8 mouse cellular contexts compared by ENCODE assay signal in genomic region chr4:141267837-141268236, GRCm38 (mm10). TPM values are rescaled to one million over a fixed set of nuclear protein-coding genes. Genes with fewer than 3 reads are reported as not detected.
DNase-seq lines count a peak whose midpoint lies in the region; ATAC-seq and TF ChIP-seq lines count a peak whose summit lies in the region.

No protein-coding gene starts in this region.

- no peak overlapping the region for H3K4me3 ChIP-seq in neural tube, embryonic 15.5 days (replicated peaks)
- H3K4me3 ChIP-seq in kidney, embryonic 15.5 days (replicated peaks), result no peak overlapping the region
- H3K4me3 ChIP-seq in lung, postnatal 0 days (ENCODE audit: low read depth, low read length), result no peak overlapping the region

- 49% methylated on average over 9 of the region's 9 CpGs for WGBS in neural tube, embryonic 15.5 days
- WGBS in kidney, embryonic 15.5 days, result 48% methylated on average over 9 of the region's 9 CpGs
- 33% methylated on average over 9 of the region's 9 CpGs for WGBS in lung, postnatal 0 days

- peak; percentile 92 for TF ChIP-seq CTCF in lung, postnatal 0 days (IDR thresholded peaks at IDR 0.05)

- no peaks in the 10 kb centered on the region for H3K4me1 ChIP-seq in neural tube, embryonic 15.5 days
- peaks cover 11% of the 10 kb centered on the region for H3K4me1 ChIP-seq in kidney, embryonic 15.5 days
- H3K4me1 ChIP-seq in lung, postnatal 0 days (ENCODE audit: insufficient read depth, low read depth, low read length), result peaks cover 3% of the 10 kb centered on the region; the same call in 1 of the 2 replicates

- no peaks in the 10 kb centered on the region for H3K9me3 ChIP-seq in neural tube, embryonic 15.5 days (replicated peaks)
- H3K9me3 ChIP-seq in kidney, embryonic 15.5 days (replicated peaks), result no peaks in the 10 kb centered on the region
- no peaks in the 10 kb centered on the region for H3K9me3 ChIP-seq in lung, postnatal 0 days (ENCODE audit: low read length)

- H3K27me3 ChIP-seq in neural tube, embryonic 15.5 days (replicated peaks), result peaks cover 7% of the 10 kb centered on the region
- no peaks in the 10 kb centered on the region for H3K27me3 ChIP-seq in kidney, embryonic 15.5 days
- H3K27me3 ChIP-seq in lung, postnatal 0 days (replicated peaks; ENCODE audit: insufficient read depth, low read length), result no peaks in the 10 kb centered on the region

- no peak overlapping the region for H3K9ac ChIP-seq in neural tube, embryonic 15.5 days (replicated peaks)
- H3K9ac ChIP-seq in kidney, embryonic 15.5 days, result no peak overlapping the region
- H3K9ac ChIP-seq in lung, postnatal 0 days (replicated peaks; ENCODE audit: low read depth), result no peak overlapping the region

- DNase-seq in cerebellum, postnatal 10 days, result peak; percentile 75 to 83
- DNase-seq in cerebellum, adult 9-11 months, result no peak
- peak; percentile 67 for DNase-seq in neural tube, embryonic 10.5 days (ENCODE audit: extremely low spot score, low spot score)
- DNase-seq in cerebellum, postnatal 36 days, result peak; percentile 42 to 57
- DNase-seq in lung, postnatal 0 days (ENCODE audit: low spot score), result peak; percentile 71
- peak; percentile 57 for DNase-seq in thymus, postnatal 0 days (ENCODE audit: low spot score)

- no peak overlapping the region for H3K27ac ChIP-seq in neural tube, embryonic 15.5 days (replicated peaks)
- no peak overlapping the region for H3K27ac ChIP-seq in kidney, embryonic 15.5 days
- H3K27ac ChIP-seq in lung, postnatal 0 days (ENCODE audit: low read length), result no peak overlapping the region

- no peak for ATAC-seq in neural tube, embryonic 15.5 days (ENCODE audit: low FRiP score)
- ATAC-seq in kidney, embryonic 15.5 days (replicated peaks; ENCODE audit: low FRiP score), result 0 out of 2 replicates have a peak, but pooled peaks have one; percentile 19
- ATAC-seq in lung, postnatal 0 days, result no peak

- no peaks in the 10 kb centered on the region for H3K36me3 ChIP-seq in neural tube, embryonic 15.5 days
- no peaks in the 10 kb centered on the region for H3K36me3 ChIP-seq in kidney, embryonic 15.5 days
- no peaks in the 10 kb centered on the region for H3K36me3 ChIP-seq in lung, postnatal 0 days (ENCODE audit: insufficient read depth, low read length)

- no peak for TF ChIP-seq EP300 in lung, postnatal 0 days (IDR thresholded peaks at IDR 0.05)

- H3K4me2 ChIP-seq in neural tube, embryonic 15.5 days, result no peak overlapping the region
- no peak overlapping the region for H3K4me2 ChIP-seq in kidney, embryonic 15.5 days
- H3K4me2 ChIP-seq in lung, postnatal 0 days (replicated peaks; ENCODE audit: low read depth, low read length), result no peak overlapping the region

RNA-seq across cellular contexts. Expression of gene Arhgef19, which starts 28.5 kb away (rescaled TPM):
- polyA plus RNA-seq in neural tube, embryonic 15.5 days (2015; fragmentation: Nextera tagmentation; extraction: Ambion mirVana), result 1.3 and 3.8 TPM in 2 replicates
- 7.4 and 9.6 TPM in 2 replicates for polyA plus RNA-seq in kidney, embryonic 15.5 days (2015; fragmentation: Nextera tagmentation; extraction: Ambion mirVana)
- polyA plus RNA-seq in lung, postnatal 0 days (2015; fragmentation: Nextera tagmentation; extraction: Ambion mirVana), result 2.9 and 3.8 TPM in 2 replicates
- 0.29 and 0.39 TPM in 2 replicates for polyA plus RNA-seq in thymus, postnatal 0 days (2015; fragmentation: Nextera tagmentation; extraction: Ambion mirVana)

RNA-seq across cellular contexts. Expression of gene Epha2, which starts 33.2 kb away (rescaled TPM):
- 0.87 and 1.9 TPM in 2 replicates for polyA plus RNA-seq in neural tube, embryonic 15.5 days (2015; fragmentation: Nextera tagmentation; extraction: Ambion mirVana)
- polyA plus RNA-seq in kidney, embryonic 15.5 days (2015; fragmentation: Nextera tagmentation; extraction: Ambion mirVana), result 6.8 and 7.1 TPM in 2 replicates
- polyA plus RNA-seq in lung, postnatal 0 days (2015; fragmentation: Nextera tagmentation; extraction: Ambion mirVana), result 9.7 and 10.3 TPM in 2 replicates
- polyA plus RNA-seq in thymus, postnatal 0 days (2015; fragmentation: Nextera tagmentation; extraction: Ambion mirVana), result 0.55 and 0.58 TPM in 2 replicates

RNA-seq across cellular contexts. Expression of gene Rsg1, which starts 54.1 kb away (rescaled TPM):
- polyA plus RNA-seq in neural tube, embryonic 15.5 days (2015; fragmentation: Nextera tagmentation; extraction: Ambion mirVana), result 8.9 and 9.0 TPM in 2 replicates
- 5.9 and 6.8 TPM in 2 replicates for polyA plus RNA-seq in kidney, embryonic 15.5 days (2015; fragmentation: Nextera tagmentation; extraction: Ambion mirVana)
- polyA plus RNA-seq in lung, postnatal 0 days (2015; fragmentation: Nextera tagmentation; extraction: Ambion mirVana), result 2.0 and 2.4 TPM in 2 replicates
- polyA plus RNA-seq in thymus, postnatal 0 days (2015; fragmentation: Nextera tagmentation; extraction: Ambion mirVana), result 2.7 and 3.4 TPM in 2 replicates
